Mouse (Mus musculus): ENCODE results near the gene Slc24a2. TPM values are rescaled to one million over a fixed set of nuclear protein-coding genes. Genes with fewer than 3 reads are reported as not detected.

The Slc24a2 gene
- polyA plus RNA-seq, 1 experiment from 2014 or later: 0.41 TPM

DNA sequence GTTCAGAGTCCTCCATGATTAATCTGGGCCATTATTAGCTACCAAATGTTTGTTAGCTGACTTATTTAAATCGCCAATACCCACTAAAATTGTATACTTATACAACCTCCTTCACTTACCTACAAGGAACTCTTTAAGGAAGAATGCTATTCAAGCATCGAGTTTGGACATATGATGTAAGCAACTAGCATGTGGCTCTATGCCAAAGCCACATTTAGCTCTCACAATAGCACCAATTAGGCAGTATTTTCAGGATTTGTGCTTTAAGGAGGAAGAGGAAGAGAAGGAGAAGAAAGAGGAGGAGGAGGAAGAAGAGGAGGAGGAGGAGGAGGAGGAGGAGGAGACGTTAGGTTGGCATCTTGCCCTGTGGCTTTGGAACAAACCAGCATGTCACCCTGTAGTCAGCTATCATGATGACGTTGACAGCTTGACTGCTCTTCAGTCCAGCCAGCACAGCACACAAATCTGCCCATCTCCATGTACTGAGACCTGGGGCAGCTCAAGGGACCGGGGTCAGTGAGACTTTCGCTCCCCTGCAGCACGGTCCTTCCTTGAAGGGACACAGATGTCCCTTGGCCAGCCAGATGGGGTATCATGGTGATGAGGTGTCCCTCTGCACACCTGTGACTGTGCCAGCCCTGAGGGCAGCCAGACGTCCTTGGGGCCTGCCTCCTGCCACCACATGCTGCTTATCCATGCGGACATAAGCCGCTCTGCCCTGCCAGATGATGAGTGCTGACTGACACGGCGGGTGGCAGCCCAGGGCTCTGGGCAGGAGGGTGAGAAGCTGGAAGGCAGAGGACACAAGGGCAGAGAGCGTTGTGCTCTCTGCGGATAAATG lies 203.7 kb downstream of the Slc24a2 start:
- Histone ChIP-seq H3K27me3 (ENCODE audit: insufficient read depth, poor library complexity, severe bottlenecking) (no peaks in the 10 kb centered on the region), H3K9me3 (no peaks in the 10 kb centered on the region), H3K4me3 (no peak overlapping the region), H3K27ac (peak overlapping the region; percentile 12; the same call in 1 of the 2 replicates), H3K36me3 (no peaks in the 10 kb centered on the region), H3K4me1 (replicated peaks) (0 out of 2 replicates have a peak, but pooled peaks cover 5% of the 10 kb centered on the region)
- WGBS: 72% methylated on average over 14 of the region's 14 CpGs
- DNase-seq (ENCODE audit: low spot score): no peak

DNA sequence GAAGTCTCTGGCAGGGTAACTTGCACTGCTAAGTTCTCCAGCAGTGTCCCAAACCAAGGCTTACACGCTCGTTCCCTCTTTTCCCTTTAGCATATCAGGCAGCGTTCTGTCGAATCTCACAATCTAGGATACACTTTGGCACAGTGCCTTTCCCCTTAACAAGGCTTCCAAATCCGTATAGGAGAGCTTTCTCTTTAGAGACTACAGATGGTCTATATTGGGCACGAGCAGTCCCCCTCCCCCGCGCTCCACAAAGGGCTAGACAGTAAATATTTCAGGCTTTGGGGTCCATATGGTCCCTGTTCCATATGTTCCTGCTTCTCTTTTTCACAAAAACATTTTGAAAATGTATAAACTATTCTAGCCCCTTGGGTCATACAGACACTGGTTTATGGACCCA lies 205.7 kb downstream of the Slc24a2 start:
- H3K27me3 ChIP-seq (ENCODE audit: insufficient read depth, poor library complexity, severe bottlenecking): no peaks in the 10 kb centered on the region
- H3K4me3 ChIP-seq: no peak overlapping the region
- H3K36me3 ChIP-seq: no peaks in the 10 kb centered on the region
- 0 out of 2 replicates have a peak, but pooled peaks cover 8% of the 10 kb centered on the region for H3K4me1 ChIP-seq (replicated peaks)
- DNase-seq (ENCODE audit: low spot score): no peak
- H3K9me3 ChIP-seq: no peaks in the 10 kb centered on the region
- WGBS: 85% methylated on average over 8 of the region's 8 CpGs
- no peak overlapping the region for H3K27ac ChIP-seq

DNA sequence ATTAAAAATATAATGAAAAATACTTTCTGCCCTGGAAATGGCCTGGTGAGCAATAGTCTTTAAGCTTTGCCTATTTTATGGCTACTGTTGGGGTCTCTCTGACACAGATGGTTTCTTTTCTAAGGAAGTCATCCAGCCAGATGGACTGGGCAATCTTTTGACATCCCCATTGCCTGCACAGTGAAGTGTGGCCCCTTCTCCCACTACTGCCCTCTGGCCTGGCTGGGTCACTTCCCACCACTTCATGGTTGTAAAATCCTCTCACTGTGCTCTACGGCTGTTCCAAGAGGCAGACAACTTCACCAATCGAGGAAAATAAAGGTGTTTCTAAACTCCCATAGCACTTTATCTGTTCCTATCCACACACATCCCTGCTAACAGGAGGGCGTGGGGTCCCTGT lies 208.7 kb downstream of the Slc24a2 start:
- Histone ChIP-seq H3K27me3 (ENCODE audit: insufficient read depth, poor library complexity, severe bottlenecking) (no peaks in the 10 kb centered on the region), H3K4me3 (no peak overlapping the region), H3K9me3 (no peaks in the 10 kb centered on the region), H3K36me3 (no peaks in the 10 kb centered on the region), H3K27ac (no peak overlapping the region), H3K4me1 (replicated peaks) (0 out of 2 replicates have a peak, but pooled peaks cover 8% of the 10 kb centered on the region)
- 71% methylated on average over 3 of the region's 3 CpGs for WGBS
- DNase-seq (ENCODE audit: low spot score): no peak

- DNase-seq (ENCODE audit: low spot score): no peak
- H3K27ac ChIP-seq: no peak overlapping the region
- 54% methylated on average over 13 of the region's 13 CpGs for WGBS
- no peaks in the 10 kb centered on the region for H3K9me3 ChIP-seq
- H3K36me3 ChIP-seq: no peaks in the 10 kb centered on the region
- H3K4me3 ChIP-seq: no peak overlapping the region
- 0 out of 2 replicates have a peak, but pooled peaks cover 8% of the 10 kb centered on the region for H3K4me1 ChIP-seq (replicated peaks)
- H3K27me3 ChIP-seq (ENCODE audit: insufficient read depth, poor library complexity, severe bottlenecking): no peaks in the 10 kb centered on the region
Measured at GRCm38 (mm10) chr4:87019486-87020105, 210.7 kb downstream of the Slc24a2 start.

- H3K27me3 ChIP-seq (ENCODE audit: insufficient read depth, poor library complexity, severe bottlenecking): no peaks in the 10 kb centered on the region
- H3K9me3 ChIP-seq: no peaks in the 10 kb centered on the region
- WGBS: 89% methylated on average over 9 of the region's 9 CpGs
- no peak for DNase-seq (ENCODE audit: low spot score)
- H3K27ac ChIP-seq: no peak overlapping the region
- no peak overlapping the region for H3K4me3 ChIP-seq
- H3K4me1 ChIP-seq (replicated peaks): 0 out of 2 replicates have a peak, but pooled peaks cover 8% of the 10 kb centered on the region
- no peaks in the 10 kb centered on the region for H3K36me3 ChIP-seq
Measured at GRCm38 (mm10) chr4:87018073-87018997, 211.9 kb downstream of the Slc24a2 start.

DNA sequence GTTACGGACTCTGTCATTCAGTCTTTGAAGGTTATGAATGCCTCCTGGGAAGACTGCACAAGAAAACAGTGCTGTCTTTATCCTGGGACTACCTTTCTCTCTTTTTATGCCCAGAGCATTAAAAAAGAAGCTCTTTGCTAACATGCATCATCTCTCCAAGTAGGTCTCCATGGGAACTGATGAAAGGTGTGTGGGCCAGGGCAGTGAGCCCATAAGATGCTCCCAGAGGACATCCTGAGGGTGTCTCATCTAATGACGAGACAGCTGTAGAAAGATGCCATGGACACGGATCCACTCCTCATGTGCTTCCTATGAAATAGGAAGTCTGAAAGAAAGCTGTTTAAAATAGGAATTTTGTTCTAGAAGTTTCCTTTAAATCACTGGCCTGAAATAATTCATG lies 212.8 kb downstream of the Slc24a2 start:
- Histone ChIP-seq H3K27ac (no peak overlapping the region), H3K4me1 (replicated peaks) (peaks cover 10% of the 10 kb centered on the region; the same call in 1 of the 2 replicates), H3K36me3 (no peaks in the 10 kb centered on the region), H3K27me3 (ENCODE audit: insufficient read depth, poor library complexity, severe bottlenecking) (no peaks in the 10 kb centered on the region), H3K9me3 (no peaks in the 10 kb centered on the region), H3K4me3 (no peak overlapping the region)
- 88% methylated on average over 3 of the region's 3 CpGs for WGBS
- no peak for DNase-seq (ENCODE audit: low spot score)

DNA sequence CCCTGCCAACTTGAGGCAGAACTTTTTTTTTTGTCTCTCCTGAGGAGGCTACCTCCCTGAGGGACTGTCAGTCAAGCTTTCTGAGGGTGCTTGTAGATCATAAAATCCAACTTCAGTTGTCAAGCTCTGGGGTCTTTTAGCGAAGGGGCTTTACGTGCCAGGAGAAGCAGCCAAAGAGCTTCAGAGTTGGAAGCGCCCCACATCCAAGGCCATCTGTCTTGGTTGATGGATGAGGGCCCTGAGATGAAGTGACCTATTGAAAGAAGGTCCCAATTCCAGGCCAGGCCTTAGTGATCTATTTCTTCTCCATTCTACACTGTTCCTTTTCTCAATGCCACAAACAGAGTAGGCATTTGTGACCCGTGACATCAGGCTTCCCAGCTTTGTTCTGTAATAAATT lies 214.5 kb downstream of the Slc24a2 start:
- Histone ChIP-seq H3K9me3 (no peaks in the 10 kb centered on the region), H3K27ac (no peak overlapping the region)
- 87% methylated on average over 4 of the region's 4 CpGs for WGBS

DNA sequence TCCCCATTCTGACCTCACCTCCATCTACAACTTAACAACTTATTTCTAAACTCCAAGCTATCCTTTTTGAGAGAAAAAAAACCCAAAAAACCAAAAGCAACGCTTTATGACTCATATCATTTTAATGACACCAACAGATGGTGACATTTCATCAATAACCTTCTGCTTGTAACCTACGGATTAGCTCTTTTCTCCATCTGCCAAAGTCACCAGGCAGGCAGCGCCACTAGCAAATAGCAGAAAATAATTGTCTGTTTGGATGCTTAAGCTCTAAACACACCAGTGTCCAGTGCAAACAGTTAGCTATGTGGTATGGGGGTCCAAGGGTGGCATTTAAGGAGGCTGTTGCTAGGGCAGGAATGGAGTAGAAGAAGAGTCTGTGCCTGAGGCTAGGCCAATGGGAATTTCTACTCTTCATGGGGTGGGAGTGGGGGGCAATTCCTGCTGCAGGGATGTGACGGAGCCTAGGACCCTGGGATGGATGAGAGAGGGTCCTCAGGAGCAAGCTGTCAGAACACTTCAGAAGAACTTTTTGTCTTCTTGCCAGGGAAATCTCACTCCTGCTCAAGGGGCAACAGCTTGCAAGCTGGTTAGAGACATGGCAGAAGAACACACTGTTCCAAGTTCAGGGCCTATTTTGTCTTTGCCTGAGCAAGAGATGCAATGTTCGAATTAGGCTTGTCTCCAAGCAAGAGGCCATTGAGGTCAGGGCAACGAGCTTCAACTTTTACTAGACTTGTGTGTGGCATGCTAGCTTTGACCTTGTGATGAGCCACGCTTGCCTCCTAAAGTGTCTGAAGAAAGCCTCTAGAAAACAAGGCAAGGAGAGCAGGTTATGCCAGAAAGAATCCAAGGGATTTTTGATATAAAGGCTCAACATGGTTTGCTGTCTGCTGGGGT lies 216.3 kb downstream of the Slc24a2 start:
- Histone ChIP-seq H3K36me3 (no peaks in the 10 kb centered on the region), H3K9me3 (no peaks in the 10 kb centered on the region), H3K4me3 (no peak overlapping the region), H3K27ac (no peak overlapping the region), H3K4me1 (replicated peaks) (peaks cover 6% of the 10 kb centered on the region; the same call in 1 of the 2 replicates), H3K27me3 (ENCODE audit: insufficient read depth, poor library complexity, severe bottlenecking) (no peaks in the 10 kb centered on the region)
- WGBS: 88% methylated on average over 7 of the region's 7 CpGs
- DNase-seq (ENCODE audit: low spot score): no peak

More for the DNA sequence above, 214.5 kb downstream of the Slc24a2 start:
- no peak overlapping the region for H3K4me3 ChIP-seq
- H3K27me3 ChIP-seq (ENCODE audit: insufficient read depth, poor library complexity, severe bottlenecking): no peaks in the 10 kb centered on the region
- H3K36me3 ChIP-seq: no peaks in the 10 kb centered on the region
- peaks cover 11% of the 10 kb centered on the region; the same call in 1 of the 2 replicates for H3K4me1 ChIP-seq (replicated peaks)
- DNase-seq (ENCODE audit: low spot score): no peak

DNA sequence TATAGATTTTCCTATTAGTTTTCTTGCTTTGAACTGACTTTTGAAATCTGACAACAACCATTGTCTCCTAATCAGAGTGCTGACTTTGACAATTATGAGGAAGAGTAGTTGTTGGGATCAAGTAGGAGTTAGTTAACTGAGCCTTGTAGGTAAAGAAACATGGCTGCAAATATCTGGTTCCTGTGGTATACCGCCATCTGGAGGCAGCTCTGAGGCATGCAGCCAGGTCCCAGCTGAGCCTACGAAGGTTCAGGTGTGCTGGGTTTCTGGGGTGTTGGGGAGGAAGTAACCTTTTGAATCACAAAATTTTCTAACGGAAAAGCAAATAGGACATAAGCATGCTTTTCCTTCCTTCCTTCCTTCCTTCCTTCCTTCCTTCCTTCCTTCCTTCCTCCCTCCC lies 237.8 kb downstream of the Slc24a2 start:
- WGBS: 60% methylated on average over 3 of the region's 3 CpGs
- Histone ChIP-seq H3K27me3 (ENCODE audit: insufficient read depth, poor library complexity, severe bottlenecking) (no peaks in the 10 kb centered on the region), H3K9me3 (no peaks in the 10 kb centered on the region)

DNA sequence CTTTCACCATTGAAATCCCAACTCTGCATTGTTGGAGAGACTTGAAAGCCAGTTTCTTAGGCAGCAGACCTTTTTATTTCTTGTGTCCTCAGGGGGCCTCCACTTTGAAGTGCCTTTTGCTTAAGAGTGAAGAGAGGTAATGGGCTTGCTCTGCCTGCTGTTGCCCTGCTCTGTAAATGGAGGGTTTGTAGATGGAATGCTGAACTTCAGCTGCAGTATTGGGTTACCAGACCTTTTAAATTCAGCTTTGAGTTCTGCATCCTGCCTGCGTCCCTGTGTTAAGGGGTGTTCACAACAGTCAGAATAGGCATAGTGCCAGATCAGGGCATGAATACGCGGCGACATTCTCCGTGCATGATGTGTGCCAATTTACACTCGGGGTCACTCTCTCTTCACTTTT lies 241.0 kb downstream of the Slc24a2 start:
- Histone ChIP-seq H3K27me3 (ENCODE audit: insufficient read depth, poor library complexity, severe bottlenecking) (no peaks in the 10 kb centered on the region), H3K36me3 (no peaks in the 10 kb centered on the region), H3K9me3 (no peaks in the 10 kb centered on the region), H3K27ac (no peak overlapping the region), H3K4me3 (no peak overlapping the region), H3K4me1 (replicated peaks) (peaks cover 14% of the 10 kb centered on the region)
- WGBS: 65% methylated on average over 6 of the region's 6 CpGs
- DNase-seq (ENCODE audit: low spot score): peak; percentile 6

More for the DNA sequence above, 237.8 kb downstream of the Slc24a2 start:
- no peak for DNase-seq (ENCODE audit: low spot score)
- Histone ChIP-seq H3K4me1 (replicated peaks) (peaks cover 14% of the 10 kb centered on the region), H3K36me3 (no peaks in the 10 kb centered on the region), H3K4me3 (no peak overlapping the region), H3K27ac (no peak overlapping the region)

DNA sequence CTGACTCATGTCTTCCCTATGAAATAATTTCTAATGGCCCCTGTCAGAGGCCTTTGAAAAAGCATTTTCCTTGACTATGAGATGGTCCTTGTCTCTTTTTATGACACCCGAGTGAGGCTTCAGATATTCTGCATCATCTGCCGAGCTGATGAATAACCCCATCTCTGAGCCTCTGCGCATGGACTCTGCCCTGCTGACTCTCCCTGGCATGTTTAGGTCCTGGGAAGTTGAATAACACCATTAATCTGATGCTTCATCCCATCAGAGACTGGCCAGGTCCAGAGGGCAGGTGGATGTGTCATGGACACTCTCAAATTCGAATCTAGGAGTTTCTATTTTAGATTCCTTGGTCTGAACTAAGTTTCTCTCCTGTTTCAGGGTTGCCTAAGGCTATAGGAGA lies 242.4 kb downstream of the Slc24a2 start:
- Histone ChIP-seq H3K4me3 (no peak overlapping the region), H3K4me1 (replicated peaks) (peaks cover 14% of the 10 kb centered on the region), H3K27ac (no peak overlapping the region), H3K9me3 (no peaks in the 10 kb centered on the region), H3K27me3 (ENCODE audit: insufficient read depth, poor library complexity, severe bottlenecking) (no peaks in the 10 kb centered on the region), H3K36me3 (no peaks in the 10 kb centered on the region)
- 88% methylated on average over 4 of the region's 4 CpGs for WGBS
- no peak for DNase-seq (ENCODE audit: low spot score)

- no peaks in the 10 kb centered on the region for H3K27me3 ChIP-seq (ENCODE audit: insufficient read depth, poor library complexity, severe bottlenecking)
- no peak for DNase-seq (ENCODE audit: low spot score)
- 90% methylated on average over 5 of the region's 5 CpGs for WGBS
- no peaks in the 10 kb centered on the region for H3K36me3 ChIP-seq
- H3K4me3 ChIP-seq: no peak overlapping the region
- H3K9me3 ChIP-seq: 0 out of 2 replicates have a peak, but pooled peaks cover 3% of the 10 kb centered on the region
- H3K4me1 ChIP-seq (replicated peaks): no peaks in the 10 kb centered on the region
- H3K27ac ChIP-seq: no peak overlapping the region
Measured at GRCm38 (mm10) chr4:86977272-86977671, 253.0 kb downstream of the Slc24a2 start.

Measured in hindbrain, embryonic 10.5 days (tissue).